Mouse (Mus musculus) thymus, adult 2 months (tissue): ENCODE measurements around the gene 9230102O04Rik.

ENCODE experiments used
- CTCF ChIP-seq: fragments of 200-500 bp; IDR thresholded peaks from 2 replicates; pipeline ENCODE4 v1.5.1; 2012; ENCODE audit warnings: mild to moderate bottlenecking, control low read depth, low read length, moderate library complexity, borderline replicate concordance; ENCODE audit not compliant: control insufficient read depth, poor library complexity, insufficient read depth; ENCODE audit errors: extremely low read depth
- POLR2A ChIP-seq: fragments of 200-500 bp; IDR thresholded peaks from 2 replicates; pipeline ENCODE4 v1.6.1; 2012; ENCODE audit warnings: mild to moderate bottlenecking, low read length, control low read depth, moderate library complexity; ENCODE audit not compliant: control insufficient read depth, poor library complexity, insufficient read depth; ENCODE audit errors: extremely low read depth

GRCm38 (mm10) chr2:9926905-9927283 lies 37.6 kb upstream of the 9230102O04Rik start:
- TF ChIP-seq CTCF = no peak
- no peak for TF ChIP-seq POLR2A
